Mouse (Mus musculus) limb, embryonic 12.5 days (tissue): ENCODE data around the gene Apoa2. TPM values are rescaled to one million over a fixed set of nuclear protein-coding genes. Genes with fewer than 3 reads are reported as not detected.

Source experiments
- ATAC-seq: fragments of 200-750 bp; cut with Nextera tagmentation; 2 replicates; pipeline ENCODE4 v1.8.0; 2017; ENCODE audit warnings: low read depth, moderate TSS enrichment; ENCODE audit not compliant: insufficient number of reproducible peaks, insufficient read depth, low FRiP score, low TSS enrichment
- H3K27ac ChIP-seq: fragments of 300-500 bp; sonication (generic); 2 replicates; pipeline ENCODE4 v1.5.1; 2016; ENCODE audit warnings: mild to moderate bottlenecking, moderate library complexity
- H3K27me3 ChIP-seq: fragments of 300-500 bp; sonication (generic); 2 replicates; pipeline ENCODE4 v1.6.1; 2016; ENCODE audit warnings: mild to moderate bottlenecking, moderate library complexity
- H3K36me3 ChIP-seq: fragments of 300-500 bp; sonication (generic); 2 replicates; pipeline ENCODE4 v1.6.1; 2016; ENCODE audit warnings: mild to moderate bottlenecking, moderate library complexity
- H3K4me1 ChIP-seq: fragments of 300-500 bp; sonication (generic); replicated peaks from 2 replicates; pipeline ENCODE4 v1.6.1; 2016
- H3K4me2 ChIP-seq: fragments of 300-500 bp; sonication (generic); 2 replicates; pipeline ENCODE4 v1.6.1; 2016; ENCODE audit warnings: mild to moderate bottlenecking, moderate library complexity
- H3K4me3 ChIP-seq: fragments of 300-500 bp; sonication (generic); replicated peaks from 2 replicates; pipeline ENCODE4 v1.5.1; 2016; ENCODE audit warnings: mild to moderate bottlenecking
- H3K9ac ChIP-seq: fragments of 300-500 bp; sonication (generic); replicated peaks from 2 replicates; pipeline ENCODE4 v1.6.1; 2016; ENCODE audit warnings: mild to moderate bottlenecking, moderate library complexity
- H3K9me3 ChIP-seq: fragments of 300-500 bp; sonication (generic); 2 replicates; pipeline ENCODE4 v1.6.1; 2016; ENCODE audit warnings: mild to moderate bottlenecking, moderate library complexity
- WGBS: fragments of 180-500 bp; shearing (Covaris S2); methylation state at CpG from one replicate; pipeline ENCODE4 v1.1.7; 2016; 5-methylcytosine and 5-hydroxymethylcytosine counted together
- polyA plus RNA-seq: library from polyadenylated mRNA; unstranded; fragments of >200 nt; fragmentation: Nextera tagmentation; extraction: Ambion mirVana; gene quantifications from 2 replicates; pipeline ENCODE4 v1.2.1, GENCODE M21; 2016

The Apoa2 gene
- polyA plus RNA-seq, 1 experiment from 2014 or later = 2.1 TPM

- H3K9ac ChIP-seq = no peak overlapping the region; the same call in 1 of the 2 replicates
- peak overlapping the region; percentile 25 for H3K4me3 ChIP-seq
- H3K4me1 ChIP-seq = peaks cover 45% of the 10 kb centered on the region
- H3K27me3 ChIP-seq = peaks cover 61% of the 10 kb centered on the region
- H3K4me2 ChIP-seq = peak overlapping the region; percentile 48
- H3K36me3 ChIP-seq = no peaks in the 10 kb centered on the region
- no peaks in the 10 kb centered on the region for H3K9me3 ChIP-seq
- H3K27ac ChIP-seq = no peak overlapping the region
- ATAC-seq = no peak
- WGBS = 2% methylated on average over 18 of the region's 18 CpGs
Observed at GRCm38 (mm10) chr1:171193093-171193840, 31.6 kb upstream of the Apoa2 start.

- Histone ChIP-seq H3K4me2 (peak overlapping the region; percentile 48), H3K27ac (no peak overlapping the region), H3K9me3 (no peaks in the 10 kb centered on the region), H3K4me1 (peaks cover 41% of the 10 kb centered on the region), H3K9ac (no peak overlapping the region), H3K4me3 (no peak overlapping the region), H3K27me3 (peaks cover 63% of the 10 kb centered on the region), H3K36me3 (no peaks in the 10 kb centered on the region)
- WGBS = 25% methylated on average over 11 of the region's 11 CpGs
- no peak for ATAC-seq
Observed at GRCm38 (mm10) chr1:171193911-171194830, 30.7 kb upstream of the Apoa2 start.

DNA sequence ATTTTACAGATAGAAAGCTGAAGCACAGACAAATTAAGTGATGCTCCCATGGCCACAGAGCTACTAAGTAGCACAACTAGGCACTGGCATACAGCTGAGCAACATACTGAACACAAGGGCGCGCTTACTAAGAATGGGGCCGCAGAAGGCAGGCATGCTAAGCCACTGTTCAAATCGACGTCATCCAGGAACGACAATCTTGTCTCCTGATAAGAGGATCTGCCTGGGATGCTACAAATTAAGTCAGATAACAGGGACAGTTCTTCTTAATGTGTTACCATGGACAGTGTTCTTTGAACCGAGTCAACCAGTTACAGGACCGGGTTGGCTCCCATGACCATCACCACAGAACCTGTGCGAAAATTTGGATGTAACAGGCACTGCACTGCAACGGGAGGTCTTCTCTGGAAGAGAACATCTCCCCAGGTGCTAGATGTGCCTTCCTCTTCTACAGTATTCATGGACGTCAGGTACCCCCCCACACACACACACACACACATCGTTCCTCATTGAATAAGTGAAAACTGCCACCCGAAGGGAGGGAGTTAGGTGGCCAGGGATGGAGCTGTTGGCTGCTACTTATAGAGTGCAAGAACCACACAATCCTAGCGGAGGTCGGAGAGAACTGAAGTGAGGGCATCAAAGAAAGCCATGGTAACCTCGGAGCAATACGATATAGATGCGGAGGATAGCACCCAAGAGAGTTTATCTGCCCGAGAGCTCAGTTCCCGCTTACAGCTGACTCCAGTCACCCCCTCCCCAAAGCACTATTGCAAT is 29.6 kb upstream of the Apoa2 start:
- Histone ChIP-seq H3K36me3 (no peaks in the 10 kb centered on the region), H3K4me3 (peak overlapping the region; percentile 57), H3K27ac (no peak overlapping the region), H3K4me1 (peaks cover 36% of the 10 kb centered on the region), H3K27me3 (peaks cover 66% of the 10 kb centered on the region), H3K9ac (peak overlapping the region; percentile 60), H3K4me2 (peak overlapping the region; percentile 99), H3K9me3 (no peaks in the 10 kb centered on the region)
- ATAC-seq = no peak
- WGBS = 7% methylated on average over 20 of the region's 20 CpGs

DNA sequence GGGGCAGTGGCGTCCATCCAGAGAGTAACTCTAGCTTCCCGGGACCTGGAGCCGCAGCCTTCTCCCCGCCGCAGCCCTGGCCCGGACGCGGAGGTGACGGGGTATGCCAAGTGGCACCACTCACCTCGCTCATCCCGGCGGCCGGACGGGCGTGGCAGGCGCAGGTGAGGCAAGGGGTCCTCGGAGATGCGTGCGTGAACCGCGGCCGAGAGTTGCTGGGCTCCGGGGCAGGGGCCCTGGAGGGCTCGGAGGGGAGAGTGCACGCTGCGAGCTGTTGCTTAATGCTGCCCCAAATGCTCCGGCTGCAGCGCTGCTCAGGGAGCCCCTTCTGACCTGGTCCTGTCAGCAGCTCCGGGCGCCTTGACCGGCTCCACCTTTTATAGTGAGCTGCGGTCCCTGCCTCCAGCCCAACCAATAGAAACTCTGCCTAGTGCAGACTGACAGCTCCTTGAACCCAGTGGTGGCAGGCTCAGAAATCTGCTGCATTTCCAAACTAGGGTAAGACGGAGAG is 28.9 kb upstream of the Apoa2 start, which contains the start of gene Pcp4l1:
Gene Pcp4l1 (minus strand): TSS at position 382 of the 511 bp plus-strand sequence.
- no peaks in the 10 kb centered on the region for H3K36me3 ChIP-seq
- H3K4me2 ChIP-seq = peak within 1 kb of the TSS; percentile 99
- H3K9ac ChIP-seq = peak within 1 kb of the TSS; percentile 60
- 0 out of 2 replicates have a peak, but pooled peaks have one; percentile 62 for ATAC-seq
- peaks cover 64% of the 10 kb centered on the region for H3K27me3 ChIP-seq
- no peaks in the 10 kb centered on the region for H3K9me3 ChIP-seq
- no peak within 1 kb of the TSS for H3K27ac ChIP-seq
- under 1% methylated on average over 33 of the region's 33 CpGs for WGBS
- H3K4me3 ChIP-seq = peak within 1 kb of the TSS; percentile 57
- peaks cover 36% of the 10 kb centered on the region for H3K4me1 ChIP-seq

GRCm38 (mm10) chr1:171199532-171199931 is 25.3 kb upstream of the Apoa2 start:
- Histone ChIP-seq H3K9ac (no peak overlapping the region), H3K4me2 (no peak overlapping the region), H3K9me3 (no peaks in the 10 kb centered on the region), H3K4me1 (peaks cover 16% of the 10 kb centered on the region), H3K27me3 (peaks cover 34% of the 10 kb centered on the region), H3K36me3 (no peaks in the 10 kb centered on the region), H3K27ac (no peak overlapping the region), H3K4me3 (no peak overlapping the region)
- WGBS = 50% methylated on average over 1 of the region's 1 CpGs
- no peak for ATAC-seq

DNA sequence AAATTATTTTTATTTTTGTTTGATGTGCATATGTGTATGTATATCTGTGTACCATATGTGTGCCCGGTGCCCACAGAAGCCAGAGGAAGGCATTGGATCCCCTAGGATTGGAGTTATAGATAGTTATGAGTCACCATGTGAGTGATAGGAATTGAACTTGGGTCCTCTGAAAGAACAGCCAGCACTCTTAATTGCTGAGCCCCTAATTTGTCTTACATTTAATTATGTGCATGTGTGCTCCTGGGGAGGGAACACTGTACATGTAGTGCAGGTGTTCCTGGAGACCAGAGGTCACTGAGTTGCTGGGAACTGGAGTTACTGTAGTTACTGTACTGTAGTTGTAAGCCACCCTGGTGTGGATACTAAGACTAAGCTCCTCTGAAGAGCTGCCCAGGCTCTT is 24.1 kb upstream of the Apoa2 start:
- Histone ChIP-seq H3K27ac (no peak overlapping the region), H3K36me3 (no peaks in the 10 kb centered on the region), H3K9ac (no peak overlapping the region), H3K4me2 (no peak overlapping the region), H3K27me3 (peaks cover 23% of the 10 kb centered on the region), H3K4me1 (peaks cover 7% of the 10 kb centered on the region), H3K4me3 (no peak overlapping the region), H3K9me3 (no peaks in the 10 kb centered on the region)
- 98% methylated on average over 1 of the region's 1 CpGs for WGBS
- no peak for ATAC-seq

GRCm38 (mm10) chr1:171203471-171204248 is 21.2 kb upstream of the Apoa2 start:
- no peak for ATAC-seq

DNA sequence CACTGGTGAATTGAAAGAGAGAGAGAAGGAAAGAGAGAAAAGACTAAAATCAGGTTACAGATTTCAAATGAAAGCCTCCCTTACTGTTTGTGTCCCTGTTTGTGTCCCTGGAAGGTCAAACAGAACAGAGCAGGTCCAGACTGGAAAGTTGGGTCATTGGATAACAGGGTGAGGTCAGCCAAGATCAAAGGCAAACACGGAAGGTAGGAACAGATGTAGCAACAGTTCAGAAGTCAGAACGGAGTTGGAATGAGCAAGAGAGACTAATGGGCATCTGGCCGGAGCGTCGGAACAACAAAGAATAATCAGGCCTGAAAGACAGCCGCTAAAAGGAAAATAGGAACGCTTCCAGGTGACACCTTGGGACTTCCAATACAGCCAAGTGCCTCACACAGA is 20.6 kb upstream of the Apoa2 start:
- ATAC-seq = no peak
- Histone ChIP-seq H3K36me3 (no peaks in the 10 kb centered on the region), H3K4me2 (no peak overlapping the region), H3K4me3 (no peak overlapping the region), H3K4me1 (no peaks in the 10 kb centered on the region), H3K9me3 (no peaks in the 10 kb centered on the region), H3K27ac (no peak overlapping the region), H3K27me3 (peaks cover 4% of the 10 kb centered on the region; the same call in 1 of the 2 replicates), H3K9ac (no peak overlapping the region)
- 21% methylated on average over 7 of the region's 7 CpGs for WGBS

More at GRCm38 (mm10) chr1:171203471-171204248, 21.2 kb upstream of the Apoa2 start:
- Histone ChIP-seq H3K9ac (no peak overlapping the region), H3K4me2 (no peak overlapping the region), H3K9me3 (no peaks in the 10 kb centered on the region), H3K4me3 (no peak overlapping the region), H3K36me3 (no peaks in the 10 kb centered on the region), H3K27ac (no peak overlapping the region), H3K4me1 (no peaks in the 10 kb centered on the region), H3K27me3 (peaks cover 7% of the 10 kb centered on the region; the same call in 1 of the 2 replicates)
- 65% methylated on average over 9 of the region's 11 CpGs for WGBS

DNA sequence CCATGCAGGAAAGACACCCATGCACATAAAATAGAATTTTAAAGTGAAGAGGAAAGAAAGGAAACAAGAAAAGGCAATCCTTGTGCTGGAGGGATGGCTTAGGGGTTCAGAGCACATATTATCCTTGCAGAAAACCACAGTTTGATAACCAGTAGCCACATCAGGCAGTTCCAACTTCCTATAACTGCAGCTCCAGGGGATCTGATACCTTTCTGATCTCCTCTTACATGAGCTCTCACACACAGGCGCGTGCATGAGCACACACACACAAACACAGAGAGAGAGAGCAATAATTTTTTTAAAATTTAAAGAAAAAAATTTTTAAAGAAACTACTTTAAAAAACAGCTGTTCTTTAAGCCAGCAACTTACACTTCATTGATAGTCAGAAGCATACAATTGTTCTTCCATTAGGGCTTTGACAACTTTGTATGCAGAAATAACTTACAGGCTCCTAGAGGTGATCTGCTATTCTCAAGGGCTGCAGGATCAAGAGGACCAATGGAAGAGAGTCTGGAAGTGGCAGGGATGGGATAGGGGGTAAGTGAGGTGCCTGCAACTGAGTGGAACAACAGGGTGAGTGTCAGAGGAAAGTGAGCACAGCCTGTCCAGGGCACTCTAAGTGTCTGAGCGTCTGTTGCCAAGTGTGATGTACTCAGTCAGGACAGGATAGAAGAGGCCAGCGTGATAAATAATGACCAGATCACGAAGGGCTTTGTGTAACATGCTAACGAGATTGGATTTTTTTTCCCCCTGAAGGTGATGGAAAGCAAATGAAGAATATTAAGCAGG is 19.0 kb upstream of the Apoa2 start:
- Histone ChIP-seq H3K36me3 (no peaks in the 10 kb centered on the region), H3K4me3 (no peak overlapping the region), H3K4me1 (no peaks in the 10 kb centered on the region), H3K27me3 (peaks cover 10% of the 10 kb centered on the region; the same call in 1 of the 2 replicates), H3K9me3 (no peaks in the 10 kb centered on the region), H3K27ac (no peak overlapping the region), H3K4me2 (no peak overlapping the region), H3K9ac (no peak overlapping the region)
- WGBS = 76% methylated on average over 6 of the region's 6 CpGs
- no peak for ATAC-seq
